Mouse (Mus musculus) forebrain, embryonic 13.5 days (tissue): ENCODE results near the gene Def8. TPM values are rescaled to one million over a fixed set of nuclear protein-coding genes. Genes with fewer than 3 reads are reported as not detected.
A peak's percentile ranks its signal among the peaks of the same experiment; 100 is the strongest.
"Not testable (repeated sequence)": the region's sequence is repeated elsewhere in the genome, so short reads cannot be mapped to it uniquely, and the experiment has no call there.

Experiments
- ATAC-seq: fragments of 200-750 bp; cut with Nextera tagmentation; 2 replicates; pipeline ENCODE4 v1.8.0; 2017
- H3K27ac ChIP-seq: fragments of 300-500 bp; sonication (generic); 2 replicates; pipeline ENCODE4 v1.5.1; 2015; ENCODE audit warnings: inconsistent platforms, mild to moderate bottlenecking, moderate library complexity
- H3K27me3 ChIP-seq: fragments of 300-500 bp; sonication (generic); 2 replicates; pipeline ENCODE4 v1.6.1; 2015; ENCODE audit warnings: mild to moderate bottlenecking, inconsistent platforms
- H3K36me3 ChIP-seq: fragments of 300-500 bp; sonication (generic); 2 replicates; pipeline ENCODE4 v1.6.1; 2015; ENCODE audit warnings: mild to moderate bottlenecking, inconsistent platforms; ENCODE audit not compliant: poor library complexity, severe bottlenecking
- H3K4me1 ChIP-seq: fragments of 300-500 bp; sonication (generic); 2 replicates; pipeline ENCODE4 v1.6.1; 2015; ENCODE audit warnings: inconsistent platforms
- H3K4me2 ChIP-seq: fragments of 300-500 bp; sonication (generic); 2 replicates; pipeline ENCODE4 v1.6.1; 2015; ENCODE audit warnings: inconsistent platforms, mild to moderate bottlenecking, moderate library complexity
- H3K4me3 ChIP-seq: fragments of 300-500 bp; sonication (generic); 2 replicates; pipeline ENCODE4 v1.5.1; 2015; ENCODE audit warnings: mild to moderate bottlenecking, inconsistent platforms
- H3K9ac ChIP-seq: fragments of 300-500 bp; sonication (generic); 2 replicates; pipeline ENCODE4 v1.6.1; 2015; ENCODE audit warnings: mild to moderate bottlenecking, inconsistent platforms
- H3K9me3 ChIP-seq: fragments of 300-500 bp; sonication (generic); replicated peaks from 2 replicates; pipeline ENCODE4 v1.6.1; 2016; ENCODE audit warnings: inconsistent platforms
- WGBS: fragments of 180-500 bp; shearing (Covaris S2); methylation state at CpG from one replicate; pipeline ENCODE4 v1.1.7; 2015; 5-methylcytosine and 5-hydroxymethylcytosine counted together
- polyA plus RNA-seq: library from polyadenylated mRNA; unstranded; fragments of >200 nt; fragmentation: Nextera tagmentation; extraction: Ambion mirVana; gene quantifications from 2 replicates; pipeline ENCODE4 v1.2.1, GENCODE M21; 2015

Gene Def8
- polyA plus RNA-seq, 1 experiment from 2014 or later, result 38.9 TPM

- Histone ChIP-seq H3K36me3 (peaks cover 3% of the 10 kb centered on the region; the same call in 1 of the 2 replicates), H3K27ac (peak overlapping the region; percentile 57; the same call in 1 of the 2 replicates), H3K27me3 (no peaks in the 10 kb centered on the region), H3K4me2 (peak overlapping the region; percentile 65), H3K9me3 (no peaks in the 10 kb centered on the region), H3K4me1 (peaks cover 10% of the 10 kb centered on the region), H3K9ac (peak overlapping the region; percentile 81), H3K4me3 (peak overlapping the region; percentile 68)
- 27% methylated on average over 4 of the region's 4 CpGs for WGBS
- ATAC-seq, result no peak
Observed at GRCm38 (mm10) chr8:123443576-123443921, 20.2 kb downstream of the Def8 start.

GRCm38 (mm10) chr8:123444131-123444530 is 20.8 kb downstream of the Def8 start:
- WGBS, result 90% methylated on average over 6 of the region's 6 CpGs
- no peak for ATAC-seq
- peak overlapping the region; percentile 65 for H3K4me2 ChIP-seq

GRCm38 (mm10) chr8:123445981-123446380 is 22.7 kb downstream of the Def8 start:
- H3K9ac ChIP-seq, result no peak overlapping the region
- H3K27ac ChIP-seq, result no peak overlapping the region
- no peak overlapping the region for H3K4me3 ChIP-seq
- no peaks in the 10 kb centered on the region for H3K9me3 ChIP-seq
- 83% methylated on average over 10 of the region's 10 CpGs for WGBS
- H3K27me3 ChIP-seq, result no peaks in the 10 kb centered on the region
- ATAC-seq, result no peak
- H3K36me3 ChIP-seq, result peaks cover 21% of the 10 kb centered on the region
- no peak overlapping the region for H3K4me2 ChIP-seq
- H3K4me1 ChIP-seq, result peaks cover 10% of the 10 kb centered on the region

More at GRCm38 (mm10) chr8:123444131-123444530, 20.8 kb downstream of the Def8 start:
- H3K27ac ChIP-seq, result no peak overlapping the region
- peaks cover 10% of the 10 kb centered on the region for H3K4me1 ChIP-seq
- no peaks in the 10 kb centered on the region for H3K9me3 ChIP-seq
- no peaks in the 10 kb centered on the region for H3K27me3 ChIP-seq
- H3K36me3 ChIP-seq, result peaks cover 8% of the 10 kb centered on the region
- H3K4me3 ChIP-seq, result 0 out of 2 replicates have a peak overlapping the region, but pooled peaks have one; percentile 68
- H3K9ac ChIP-seq, result 0 out of 2 replicates have a peak overlapping the region, but pooled peaks have one; percentile 81

GRCm38 (mm10) chr8:123446799-123447198 is 23.5 kb downstream of the Def8 start:
- Histone ChIP-seq H3K4me1 (peaks cover 10% of the 10 kb centered on the region), H3K4me2 (no peak overlapping the region), H3K27me3 (no peaks in the 10 kb centered on the region), H3K9ac (no peak overlapping the region), H3K4me3 (no peak overlapping the region), H3K36me3 (peaks cover 29% of the 10 kb centered on the region), H3K27ac (no peak overlapping the region), H3K9me3 (no peaks in the 10 kb centered on the region)
- no peak for ATAC-seq
- 91% methylated on average over 6 of the region's 6 CpGs for WGBS

GRCm38 (mm10) chr8:123450783-123451182 is 27.5 kb downstream of the Def8 start:
- no peak for ATAC-seq

GRCm38 (mm10) chr8:123451747-123452146 is 28.4 kb downstream of the Def8 start:
- not testable (repeated sequence) for H3K4me1 ChIP-seq, H3K4me2 ChIP-seq, ATAC-seq, H3K27ac ChIP-seq, H3K27me3 ChIP-seq, H3K4me3 ChIP-seq, H3K9ac ChIP-seq, H3K9me3 ChIP-seq
- 92% methylated on average over 12 of the region's 12 CpGs for WGBS
- peaks cover 74% of the 10 kb centered on the region for H3K36me3 ChIP-seq

More at GRCm38 (mm10) chr8:123450783-123451182, 27.5 kb downstream of the Def8 start:
- Histone ChIP-seq H3K36me3 (peaks cover 64% of the 10 kb centered on the region), H3K4me2 (no peak overlapping the region), H3K9me3 (no peaks in the 10 kb centered on the region), H3K9ac (no peak overlapping the region), H3K27ac (no peak overlapping the region), H3K4me3 (no peak overlapping the region), H3K27me3 (no peaks in the 10 kb centered on the region), H3K4me1 (no peaks in the 10 kb centered on the region)
- 87% methylated on average over 5 of the region's 5 CpGs for WGBS

GRCm38 (mm10) chr8:123452149-123452548 is 28.8 kb downstream of the Def8 start:
- WGBS, result 90% methylated on average over 4 of the region's 4 CpGs
- H3K4me3 ChIP-seq, result no peak overlapping the region
- no peak overlapping the region for H3K4me2 ChIP-seq
- no peak for ATAC-seq
- no peak overlapping the region for H3K27ac ChIP-seq
- H3K4me1 ChIP-seq, result no peaks in the 10 kb centered on the region
- H3K27me3 ChIP-seq, result no peaks in the 10 kb centered on the region
- peaks cover 78% of the 10 kb centered on the region for H3K36me3 ChIP-seq
- no peak overlapping the region for H3K9ac ChIP-seq
- no peaks in the 10 kb centered on the region for H3K9me3 ChIP-seq

GRCm38 (mm10) chr8:123453291-123453690 is 30.0 kb downstream of the Def8 start:
- H3K4me3 ChIP-seq, result no peak overlapping the region
- H3K9me3 ChIP-seq, result no peaks in the 10 kb centered on the region
- no peak for ATAC-seq
- H3K36me3 ChIP-seq, result peaks cover 87% of the 10 kb centered on the region
- 80% methylated on average over 7 of the region's 7 CpGs for WGBS
- no peak overlapping the region for H3K9ac ChIP-seq
- H3K4me1 ChIP-seq, result no peaks in the 10 kb centered on the region
- no peak overlapping the region for H3K4me2 ChIP-seq
- H3K27me3 ChIP-seq, result no peaks in the 10 kb centered on the region
- H3K27ac ChIP-seq, result no peak overlapping the region

GRCm38 (mm10) chr8:123453951-123454350 is 30.6 kb downstream of the Def8 start:
- H3K27ac ChIP-seq, result no peak overlapping the region
- no peak for ATAC-seq
- no peak overlapping the region for H3K4me2 ChIP-seq
- 89% methylated on average over 5 of the region's 5 CpGs for WGBS
- no peaks in the 10 kb centered on the region for H3K4me1 ChIP-seq
- peaks cover 88% of the 10 kb centered on the region for H3K36me3 ChIP-seq
- no peaks in the 10 kb centered on the region for H3K27me3 ChIP-seq
- H3K9me3 ChIP-seq, result no peaks in the 10 kb centered on the region
- H3K9ac ChIP-seq, result no peak overlapping the region
- no peak overlapping the region for H3K4me3 ChIP-seq

GRCm38 (mm10) chr8:123454559-123454958 is 31.2 kb downstream of the Def8 start:
- H3K27ac ChIP-seq, result no peak overlapping the region
- no peak overlapping the region for H3K4me3 ChIP-seq
- no peaks in the 10 kb centered on the region for H3K9me3 ChIP-seq
- H3K9ac ChIP-seq, result no peak overlapping the region
- H3K4me2 ChIP-seq, result no peak overlapping the region
- H3K36me3 ChIP-seq, result peaks cover 88% of the 10 kb centered on the region
- H3K27me3 ChIP-seq, result no peaks in the 10 kb centered on the region
- 94% methylated on average over 6 of the region's 6 CpGs for WGBS
- no peak for ATAC-seq
- H3K4me1 ChIP-seq, result no peaks in the 10 kb centered on the region

- no peak overlapping the region for H3K9ac ChIP-seq
- H3K4me1 ChIP-seq, result no peaks in the 10 kb centered on the region
- peaks cover 53% of the 10 kb centered on the region for H3K36me3 ChIP-seq
- no peak overlapping the region for H3K27ac ChIP-seq
- no peaks in the 10 kb centered on the region for H3K27me3 ChIP-seq
- no peak for ATAC-seq
- no peaks in the 10 kb centered on the region for H3K9me3 ChIP-seq
- H3K4me2 ChIP-seq, result no peak overlapping the region
- no peak overlapping the region for H3K4me3 ChIP-seq
- WGBS, result 93% methylated on average over 4 of the region's 4 CpGs
Observed at GRCm38 (mm10) chr8:123463651-123464050, 40.3 kb downstream of the Def8 start.

- WGBS, result 81% methylated on average over 3 of the region's 3 CpGs
- ATAC-seq, result no peak
- H3K4me1 ChIP-seq, result no peaks in the 10 kb centered on the region
Observed at GRCm38 (mm10) chr8:123467476-123467875, 44.1 kb downstream of the Def8 start.

GRCm38 (mm10) chr8:123472991-123473390 is 49.7 kb downstream of the Def8 start:
- not testable (repeated sequence) for H3K27ac ChIP-seq, H3K4me2 ChIP-seq, H3K27me3 ChIP-seq, ATAC-seq, H3K9me3 ChIP-seq, H3K36me3 ChIP-seq, H3K4me1 ChIP-seq, H3K4me3 ChIP-seq, H3K9ac ChIP-seq
- WGBS, result 77% methylated on average over 6 of the region's 6 CpGs

More at GRCm38 (mm10) chr8:123467476-123467875, 44.1 kb downstream of the Def8 start:
- H3K9me3 ChIP-seq, result no peaks in the 10 kb centered on the region
- H3K4me2 ChIP-seq, result no peak overlapping the region
- H3K9ac ChIP-seq, result no peak overlapping the region
- H3K27ac ChIP-seq, result no peak overlapping the region
- peaks cover 16% of the 10 kb centered on the region for H3K36me3 ChIP-seq
- H3K4me3 ChIP-seq, result no peak overlapping the region
- no peaks in the 10 kb centered on the region; the same call in 1 of the 2 replicates for H3K27me3 ChIP-seq
